Mouse (Mus musculus) urinary bladder, adult 18-20 months (tissue): ENCODE measurements around the gene Trpm4.

Source experiments
- DNase-seq, 2 experiments: peaks; one replicate each; pipeline ENCODE4 v3.0.0; 2022; ENCODE audit warnings: low spot score in 2 of 2, mixed read lengths in 2 of 2

Gene Trpm4

DNA sequence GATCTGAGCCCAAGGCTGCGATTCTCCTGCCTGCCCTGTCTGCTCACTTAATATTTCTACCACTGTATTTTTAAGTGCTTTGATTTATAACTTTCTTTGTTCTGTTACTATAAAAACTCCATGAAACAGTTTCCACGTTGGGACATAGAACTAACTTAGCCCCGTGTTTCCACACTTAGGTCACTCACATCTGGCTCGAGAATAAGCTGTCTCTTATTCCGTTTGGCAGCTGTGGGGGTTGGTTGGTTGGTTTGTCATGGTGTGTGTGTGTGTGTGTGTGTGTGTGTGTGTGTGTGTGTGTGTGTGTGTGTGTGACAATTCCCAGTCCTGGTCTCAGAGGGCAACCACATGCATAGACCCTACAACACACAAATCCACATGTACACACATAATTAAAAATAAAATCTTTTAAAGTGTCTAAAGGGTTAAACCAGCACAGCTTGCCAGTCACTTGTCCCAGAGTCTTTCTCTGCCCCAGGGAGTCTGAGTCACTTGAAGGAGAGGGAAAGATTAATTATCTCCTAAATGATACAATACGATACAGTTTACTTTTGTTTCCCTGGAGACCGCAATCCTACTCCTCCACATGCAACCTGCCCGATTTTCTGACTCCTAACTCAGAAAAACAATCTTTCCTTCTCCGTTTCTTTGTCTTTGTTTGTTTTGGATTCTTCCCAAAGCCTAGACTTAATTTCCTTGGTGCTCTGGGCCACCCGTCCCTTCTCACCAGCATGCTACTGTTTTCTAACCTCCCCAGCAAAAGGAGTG, 20.7 kb downstream of the Trpm4 start:
- DNase-seq, result no peak

- no peak for DNase-seq
These were observed 21.6 kb downstream of the Trpm4 start for GRCm38 (mm10) chr7:45312023-45312422.

DNA sequence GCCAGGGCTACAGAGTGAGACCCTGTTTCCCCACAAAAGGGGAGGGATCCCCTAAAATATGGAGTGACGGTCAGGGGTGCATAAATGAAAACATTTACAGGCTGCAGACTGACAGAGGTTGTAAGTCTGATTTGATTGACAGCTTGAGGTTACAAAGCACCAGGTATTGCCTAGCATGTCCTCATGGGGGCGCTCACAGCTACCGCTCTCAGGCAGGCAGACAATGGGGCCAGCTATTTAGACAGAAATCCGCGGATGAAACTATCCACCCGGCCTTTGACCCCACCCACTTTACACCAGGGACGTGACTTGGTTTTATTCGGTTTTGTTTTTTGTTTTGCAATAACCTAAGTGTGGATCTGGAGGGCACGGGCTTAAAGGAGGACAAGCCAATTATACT, 24.1 kb downstream of the Trpm4 start:
- no peak for DNase-seq

GRCm38 (mm10) chr7:45308551-45309240, 24.9 kb downstream of the Trpm4 start:
- DNase-seq, result no peak

DNA sequence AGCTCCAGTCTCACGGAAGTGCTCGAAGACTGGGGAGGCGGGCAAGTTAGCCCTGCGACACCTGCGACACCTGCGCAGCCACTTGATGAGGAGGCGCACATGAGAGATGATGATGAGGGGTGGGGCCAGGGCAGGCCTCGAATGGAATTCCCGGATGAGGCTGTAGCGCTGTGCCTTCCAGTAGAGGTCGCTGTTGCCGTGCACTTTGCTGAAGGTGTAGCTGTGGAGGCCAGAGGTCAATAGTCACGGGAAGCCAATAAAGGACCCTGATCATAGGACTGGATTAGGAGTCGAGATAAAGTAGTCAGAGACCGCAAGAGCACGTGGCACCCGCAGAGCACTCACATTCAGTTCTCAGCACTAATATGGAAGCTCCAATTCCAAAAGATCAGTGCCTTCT, 28.3 kb downstream of the Trpm4 start:
- peak in 1 of 2 experiments; percentile 26 for DNase-seq

- no peak for DNase-seq
These were observed 28.7 kb downstream of the Trpm4 start for GRCm38 (mm10) chr7:45304869-45305268.

GRCm38 (mm10) chr7:45302626-45303025, 31.0 kb downstream of the Trpm4 start:
- DNase-seq, result no peak

GRCm38 (mm10) chr7:45300270-45300669, 33.3 kb downstream of the Trpm4 start:
- peak; percentile 29 to 55 for DNase-seq

- no peak for DNase-seq
These were observed 33.8 kb downstream of the Trpm4 start for GRCm38 (mm10) chr7:45299752-45300151.

DNA sequence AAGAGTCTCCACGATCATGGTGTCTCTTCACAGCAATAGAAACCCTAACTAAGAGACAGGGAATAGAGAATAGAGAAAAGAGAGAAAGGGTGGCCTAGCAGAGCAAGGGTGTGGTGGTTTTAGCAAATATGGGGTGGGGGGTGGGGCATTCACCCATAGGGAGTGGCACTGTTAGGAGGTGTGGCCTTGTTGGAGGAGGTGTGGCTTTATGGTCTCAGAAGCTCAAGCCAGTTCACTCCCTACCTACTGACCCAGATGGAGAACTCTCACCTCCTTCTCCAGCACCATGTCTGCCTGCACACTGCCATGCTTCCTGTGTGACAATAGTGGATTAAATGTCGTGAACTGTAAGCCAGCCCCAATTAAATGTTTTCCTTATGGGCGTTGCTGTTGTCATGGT, 36.0 kb downstream of the Trpm4 start:
- DNase-seq, result no peak

- DNase-seq, result no peak
These were observed 37.0 kb downstream of the Trpm4 start for GRCm38 (mm10) chr7:45296626-45297025.

DNA sequence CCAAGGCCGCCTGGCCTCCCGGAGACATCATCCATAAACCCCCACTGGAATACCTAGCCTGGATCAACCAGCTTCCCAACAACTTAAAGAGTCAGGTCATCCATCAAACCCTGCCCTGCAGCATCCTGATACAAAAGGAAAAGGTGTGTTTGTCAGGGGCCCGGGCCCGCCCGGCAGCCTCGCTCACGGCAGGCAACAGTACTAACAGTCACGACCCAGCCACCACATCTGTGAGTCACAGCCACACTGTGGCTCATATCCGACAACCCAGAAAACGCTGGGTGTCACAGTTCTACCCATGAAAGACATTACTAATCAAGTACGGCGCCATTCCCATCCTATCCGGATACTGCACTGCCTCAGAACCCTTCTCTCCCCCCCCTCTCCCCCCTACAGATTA, 47.1 kb downstream of the Trpm4 start:
- no peak for DNase-seq

GRCm38 (mm10) chr7:45277136-45277760, 56.3 kb downstream of the Trpm4 start, which contains the start of gene Slc6a21:
Gene Slc6a21, plus strand, starts transcription at chr7:45277513.
- DNase-seq, result peak; percentile 56 to 75

- no peak for DNase-seq
These were observed 59.9 kb downstream of the Trpm4 start for GRCm38 (mm10) chr7:45273672-45274071.

DNA sequence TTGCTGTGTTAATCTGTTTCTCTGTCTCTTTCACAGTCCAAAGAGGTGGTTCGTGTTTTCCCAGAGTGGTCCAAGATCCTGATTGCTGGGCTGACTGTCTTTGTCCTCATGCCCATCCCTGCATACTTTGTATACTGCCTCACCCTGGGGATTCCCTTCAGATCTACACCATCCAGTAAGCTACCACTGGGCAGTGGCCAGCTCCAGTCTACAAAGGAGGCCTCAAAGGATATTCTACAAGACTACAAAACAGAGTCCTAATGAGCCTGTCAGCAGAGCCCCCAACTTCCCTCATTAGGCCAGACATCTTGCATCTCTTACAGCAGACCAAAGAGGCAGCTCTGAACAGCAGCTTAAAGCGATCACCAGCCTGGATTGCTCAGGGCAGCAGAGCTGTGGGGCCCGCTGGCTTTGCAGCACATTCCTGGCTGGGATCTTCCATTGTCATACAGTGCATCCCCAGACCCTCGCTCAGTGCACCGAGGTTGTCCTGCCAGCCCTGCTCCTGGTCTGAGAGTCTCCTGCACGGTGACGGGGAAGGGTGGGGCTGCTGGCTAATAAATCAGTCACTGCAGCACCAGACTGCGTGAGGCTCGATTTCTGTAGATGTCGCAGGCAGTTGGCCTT, 60.7 kb downstream of the Trpm4 start:
- no peak for DNase-seq

- DNase-seq, result no peak
These were observed 68.1 kb downstream of the Trpm4 start for GRCm38 (mm10) chr7:45265518-45265917.

DNA sequence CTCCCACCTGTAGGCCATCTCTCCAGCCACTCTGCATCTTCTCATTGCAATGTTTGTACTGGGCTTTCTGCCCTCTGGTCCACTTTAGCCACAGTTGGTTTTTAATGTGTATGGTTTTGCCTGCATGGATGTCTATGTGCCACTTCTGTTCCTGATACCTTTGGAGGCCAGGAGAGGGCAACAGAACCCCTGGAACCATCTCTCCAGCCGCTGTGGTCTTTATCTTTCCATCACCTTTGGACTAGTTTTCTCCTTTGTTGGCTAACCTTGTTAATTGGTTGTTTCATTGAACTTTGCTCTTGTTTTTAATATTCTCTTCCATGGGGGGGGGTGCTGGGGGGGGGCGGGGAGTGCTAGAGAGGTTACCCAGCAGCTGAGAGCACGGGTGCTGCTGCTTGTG, 69.2 kb downstream of the Trpm4 start:
- no peak for DNase-seq

DNA sequence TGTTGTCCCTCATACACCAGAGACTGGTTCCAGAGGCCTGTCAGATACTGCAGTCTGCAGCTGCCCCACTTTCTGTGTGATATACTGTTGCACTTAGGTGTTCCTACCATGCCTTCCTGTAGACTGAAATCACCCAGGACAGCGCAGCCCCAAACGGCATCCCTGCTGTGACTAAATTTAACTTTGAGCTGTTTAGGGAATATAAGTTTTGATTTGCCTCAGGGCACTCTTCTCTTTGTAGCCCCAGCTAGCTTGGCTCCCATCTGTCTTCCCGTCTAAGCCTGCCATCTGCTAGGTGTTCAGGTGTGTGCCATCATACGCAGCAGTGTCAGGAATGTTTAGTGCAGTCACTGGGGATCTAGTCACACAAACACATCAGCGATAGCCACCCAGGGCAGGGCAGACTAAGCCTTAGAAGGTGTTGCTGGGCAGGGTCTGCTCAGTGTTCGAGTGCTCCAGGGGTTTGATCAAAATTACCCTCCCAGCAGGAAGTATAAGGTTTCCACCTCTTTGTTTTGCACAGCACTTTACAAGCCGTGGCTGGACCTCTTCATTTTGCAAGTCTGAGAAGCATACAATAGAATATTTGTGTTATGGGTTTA, 70.5 kb downstream of the Trpm4 start:
- no peak for DNase-seq

DNA sequence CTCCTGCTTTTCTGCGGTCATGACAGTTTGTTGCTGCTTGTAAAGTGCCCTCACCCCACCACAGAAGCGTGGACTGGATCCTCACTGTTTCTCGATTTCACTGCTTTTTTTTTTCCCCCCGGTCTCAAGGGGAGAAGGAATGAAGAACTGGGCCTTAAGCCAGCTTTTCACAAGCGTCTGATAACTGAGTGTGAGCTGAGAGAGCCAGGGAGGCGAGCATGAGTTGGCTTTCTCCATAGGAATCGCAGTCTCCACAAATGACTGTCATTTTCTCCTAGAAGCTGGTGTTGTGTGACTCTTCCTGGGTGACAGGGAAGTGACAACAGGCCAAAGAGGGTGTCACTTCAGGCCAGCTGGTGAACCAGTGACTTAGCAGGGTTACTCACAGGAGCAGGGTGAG, 71.3 kb downstream of the Trpm4 start:
- no peak for DNase-seq

- DNase-seq, result no peak
These were observed 74.3 kb downstream of the Trpm4 start for GRCm38 (mm10) chr7:45259281-45259680.

GRCm38 (mm10) chr7:45257063-45257840, 76.3 kb downstream of the Trpm4 start:
- DNase-seq, result no peak
